Mouse (Mus musculus): ENCODE measurements around the gene Ghr. TPM values are rescaled to one million over a fixed set of nuclear protein-coding genes. Genes with fewer than 3 reads are reported as not detected.
A peak's percentile ranks its signal among the peaks of the same experiment; 100 is the strongest.

Gene Ghr
- polyA plus RNA-seq, 2 experiments = 49.7 to 92.9 TPM

- Histone ChIP-seq H3K27me3 (ENCODE audit: control insufficient read depth, insufficient read depth, low read length) (no peaks in the 10 kb centered on the region), H3K36me3 (ENCODE audit: control insufficient read depth, insufficient read depth, low read length) (peaks cover 20% of the 10 kb centered on the region), H3K4me1 (ENCODE audit: control insufficient read depth, insufficient read depth, low read length) (no peaks in the 10 kb centered on the region), H3K9me3 (ENCODE audit: control insufficient read depth, low read length) (no peaks in the 10 kb centered on the region), H3K27ac (replicated peaks; ENCODE audit: low read depth, low read length) (no peak overlapping the region), H3K4me3 (replicated peaks; ENCODE audit: low read length) (no peak overlapping the region), H3K9ac (ENCODE audit: low read depth, low read length, severe bottlenecking) (no peak overlapping the region), H3K4me2 (replicated peaks; ENCODE audit: low read depth, low read length, severe bottlenecking) (no peak overlapping the region)
- no peak for DNase-seq (ENCODE audit: low spot score)
- ATAC-seq (ENCODE audit: low FRiP score, low read depth) = no peak
- TF ChIP-seq POLR2A (IDR thresholded peaks at IDR 0.05; ENCODE audit: borderline replicate concordance, extremely low read depth, insufficient read depth, insufficient read length) = no peak
These were observed 260.3 kb downstream of the Ghr start for GRCm38 (mm10) chr15:3323041-3323440.

- H3K27me3 ChIP-seq (ENCODE audit: control insufficient read depth, insufficient read depth, low read length) = no peaks in the 10 kb centered on the region
- TF ChIP-seq POLR2A (IDR thresholded peaks at IDR 0.05; ENCODE audit: borderline replicate concordance, extremely low read depth, insufficient read depth, insufficient read length) = no peak
- H3K9ac ChIP-seq (ENCODE audit: low read depth, low read length, severe bottlenecking) = no peak overlapping the region
- no peak overlapping the region for H3K4me3 ChIP-seq (replicated peaks; ENCODE audit: low read length)
- no peak overlapping the region for H3K4me2 ChIP-seq (replicated peaks; ENCODE audit: low read depth, low read length, severe bottlenecking)
- ATAC-seq (ENCODE audit: low FRiP score, low read depth) (no peak), DNase-seq (ENCODE audit: low spot score) (no peak)
- 85% methylated on average over 9 of the region's 9 CpGs for WGBS
- no peaks in the 10 kb centered on the region for H3K4me1 ChIP-seq (ENCODE audit: control insufficient read depth, insufficient read depth, low read length)
- no peaks in the 10 kb centered on the region for H3K9me3 ChIP-seq (ENCODE audit: control insufficient read depth, low read length)
- peaks cover 11% of the 10 kb centered on the region for H3K36me3 ChIP-seq (ENCODE audit: control insufficient read depth, insufficient read depth, low read length)
- no peak overlapping the region for H3K27ac ChIP-seq (replicated peaks; ENCODE audit: low read depth, low read length)
These were observed 263.4 kb downstream of the Ghr start for GRCm38 (mm10) chr15:3319929-3320328.

- H3K9me3 ChIP-seq (ENCODE audit: control insufficient read depth, low read length) = no peaks in the 10 kb centered on the region
- TF ChIP-seq POLR2A (IDR thresholded peaks at IDR 0.05; ENCODE audit: borderline replicate concordance, extremely low read depth, insufficient read depth, insufficient read length) = no peak
- ATAC-seq (ENCODE audit: low FRiP score, low read depth) = no peak
- H3K4me1 ChIP-seq (ENCODE audit: control insufficient read depth, insufficient read depth, low read length) = no peaks in the 10 kb centered on the region
- no peak overlapping the region for H3K9ac ChIP-seq (ENCODE audit: low read depth, low read length, severe bottlenecking)
- no peaks in the 10 kb centered on the region for H3K27me3 ChIP-seq (ENCODE audit: control insufficient read depth, insufficient read depth, low read length)
- H3K36me3 ChIP-seq (ENCODE audit: control insufficient read depth, insufficient read depth, low read length) = peaks cover 11% of the 10 kb centered on the region
- no peak overlapping the region for H3K27ac ChIP-seq (replicated peaks; ENCODE audit: low read depth, low read length)
- no peak for DNase-seq (ENCODE audit: low spot score)
- H3K4me3 ChIP-seq (replicated peaks; ENCODE audit: low read length) = no peak overlapping the region
- H3K4me2 ChIP-seq (replicated peaks; ENCODE audit: low read depth, low read length, severe bottlenecking) = no peak overlapping the region
- WGBS = 75% methylated on average over 2 of the region's 2 CpGs
These were observed 266.7 kb downstream of the Ghr start for GRCm38 (mm10) chr15:3316617-3317016.

- no peak overlapping the region for H3K4me2 ChIP-seq (replicated peaks; ENCODE audit: low read depth, low read length, severe bottlenecking)
- H3K9ac ChIP-seq (ENCODE audit: low read depth, low read length, severe bottlenecking) = no peak overlapping the region
- H3K9me3 ChIP-seq (ENCODE audit: control insufficient read depth, low read length) = no peaks in the 10 kb centered on the region
- ATAC-seq (ENCODE audit: low FRiP score, low read depth) (no peak), DNase-seq (ENCODE audit: low spot score) (peak; percentile 27)
- no peaks in the 10 kb centered on the region for H3K27me3 ChIP-seq (ENCODE audit: control insufficient read depth, insufficient read depth, low read length)
- H3K4me3 ChIP-seq (replicated peaks; ENCODE audit: low read length) = no peak overlapping the region
- TF ChIP-seq POLR2A (IDR thresholded peaks at IDR 0.05; ENCODE audit: borderline replicate concordance, extremely low read depth, insufficient read depth, insufficient read length) = no peak
- no peaks in the 10 kb centered on the region for H3K4me1 ChIP-seq (ENCODE audit: control insufficient read depth, insufficient read depth, low read length)
- no peaks in the 10 kb centered on the region for H3K36me3 ChIP-seq (ENCODE audit: control insufficient read depth, insufficient read depth, low read length)
- no peak overlapping the region for H3K27ac ChIP-seq (replicated peaks; ENCODE audit: low read depth, low read length)
These were observed 270.4 kb downstream of the Ghr start for GRCm38 (mm10) chr15:3312937-3313336.

- H3K27me3 ChIP-seq (ENCODE audit: control insufficient read depth, insufficient read depth, low read length) = no peaks in the 10 kb centered on the region
- no peak overlapping the region for H3K9ac ChIP-seq (ENCODE audit: low read depth, low read length, severe bottlenecking)
- 75% methylated on average over 3 of the region's 3 CpGs for WGBS
- no peak overlapping the region for H3K4me2 ChIP-seq (replicated peaks; ENCODE audit: low read depth, low read length, severe bottlenecking)
- H3K27ac ChIP-seq (replicated peaks; ENCODE audit: low read depth, low read length) = no peak overlapping the region
- no peak for DNase-seq (ENCODE audit: low spot score)
- H3K36me3 ChIP-seq (ENCODE audit: control insufficient read depth, insufficient read depth, low read length) = no peaks in the 10 kb centered on the region
- H3K4me1 ChIP-seq (ENCODE audit: control insufficient read depth, insufficient read depth, low read length) = no peaks in the 10 kb centered on the region
- no peak overlapping the region for H3K4me3 ChIP-seq (replicated peaks; ENCODE audit: low read length)
- no peak for ATAC-seq (ENCODE audit: low FRiP score, low read depth)
- TF ChIP-seq POLR2A (IDR thresholded peaks at IDR 0.05; ENCODE audit: borderline replicate concordance, extremely low read depth, insufficient read depth, insufficient read length) = no peak
- H3K9me3 ChIP-seq (ENCODE audit: control insufficient read depth, low read length) = no peaks in the 10 kb centered on the region
These were observed 273.4 kb downstream of the Ghr start for GRCm38 (mm10) chr15:3309856-3310255.

GRCm38 (mm10) chr15:3303426-3303825, 279.9 kb downstream of the Ghr start, which contains the start of gene Ccdc152:
Ccdc152 (minus strand) TSS chr15:3303526.
- H3K9me3 ChIP-seq (ENCODE audit: control insufficient read depth, low read length) = no peaks in the 10 kb centered on the region
- H3K4me2 ChIP-seq (replicated peaks; ENCODE audit: low read depth, low read length, severe bottlenecking) = no peak within 1 kb of the TSS
- WGBS = 91% methylated on average over 12 of the region's 12 CpGs
- H3K27me3 ChIP-seq (ENCODE audit: control insufficient read depth, insufficient read depth, low read length) = no peaks in the 10 kb centered on the region
- no peak for TF ChIP-seq POLR2A (IDR thresholded peaks at IDR 0.05; ENCODE audit: borderline replicate concordance, extremely low read depth, insufficient read depth, insufficient read length)
- no peak within 1 kb of the TSS for H3K4me3 ChIP-seq (replicated peaks; ENCODE audit: low read length)
- H3K36me3 ChIP-seq (ENCODE audit: control insufficient read depth, insufficient read depth, low read length) = no peaks in the 10 kb centered on the region
- no peaks in the 10 kb centered on the region for H3K4me1 ChIP-seq (ENCODE audit: control insufficient read depth, insufficient read depth, low read length)
- DNase-seq (ENCODE audit: low spot score) = no peak
- ATAC-seq (ENCODE audit: low FRiP score, low read depth) = no peak
- H3K9ac ChIP-seq (ENCODE audit: low read depth, low read length, severe bottlenecking) = no peak within 1 kb of the TSS
- H3K27ac ChIP-seq (replicated peaks; ENCODE audit: low read depth, low read length) = no peak within 1 kb of the TSS

Measured in limb, embryonic 14.5 days (tissue).